Mouse (Mus musculus) bone marrow, adult 2 months (tissue): ENCODE measurements at regions not wholly inside any gene's neighbourhood (a gene's known extent, or its start where the extent isn't known, plus 50 kb on each side); places are given as distances from the start of the nearest gene placed in this dataset.

ENCODE experiments used
- H3K27ac ChIP-seq: fragments of 200-500 bp; 2 replicates; pipeline ENCODE4 v1.5.1; 2012; ENCODE audit warnings: low read depth, mild to moderate bottlenecking, control low read depth, inconsistent platforms, low read length; ENCODE audit not compliant: control insufficient read depth, poor library complexity, insufficient read depth
- H3K4me1 ChIP-seq: fragments of 200-500 bp; 2 replicates; pipeline ENCODE4 v1.6.1; 2011; ENCODE audit warnings: low read length; ENCODE audit not compliant: control insufficient read depth, insufficient read depth
- H3K4me3 ChIP-seq: fragments of 200-500 bp; replicated peaks from 2 replicates; pipeline ENCODE3; 2011; ENCODE audit warnings: mild to moderate bottlenecking, low read depth, low read length, control low read depth; ENCODE audit not compliant: control insufficient read depth
- CTCF ChIP-seq: fragments of 200-500 bp; IDR thresholded peaks from 2 replicates; pipeline ENCODE4 v1.5.1; 2011; ENCODE audit warnings: low read length, control low read depth; ENCODE audit not compliant: control insufficient read depth, insufficient read depth
- POLR2A ChIP-seq: fragments of 200-500 bp; IDR thresholded peaks from 2 replicates; pipeline ENCODE4 v1.6.1; 2011; ENCODE audit warnings: low read depth, mild to moderate bottlenecking, control low read depth, low read length, borderline replicate concordance; ENCODE audit not compliant: control insufficient read depth
- WGBS: fragments of 180-500 bp; shearing (Covaris S2); methylation state at CpG from one replicate; pipeline ENCODE4 v1.1.7; 2018; 5-methylcytosine and 5-hydroxymethylcytosine counted together

DNA sequence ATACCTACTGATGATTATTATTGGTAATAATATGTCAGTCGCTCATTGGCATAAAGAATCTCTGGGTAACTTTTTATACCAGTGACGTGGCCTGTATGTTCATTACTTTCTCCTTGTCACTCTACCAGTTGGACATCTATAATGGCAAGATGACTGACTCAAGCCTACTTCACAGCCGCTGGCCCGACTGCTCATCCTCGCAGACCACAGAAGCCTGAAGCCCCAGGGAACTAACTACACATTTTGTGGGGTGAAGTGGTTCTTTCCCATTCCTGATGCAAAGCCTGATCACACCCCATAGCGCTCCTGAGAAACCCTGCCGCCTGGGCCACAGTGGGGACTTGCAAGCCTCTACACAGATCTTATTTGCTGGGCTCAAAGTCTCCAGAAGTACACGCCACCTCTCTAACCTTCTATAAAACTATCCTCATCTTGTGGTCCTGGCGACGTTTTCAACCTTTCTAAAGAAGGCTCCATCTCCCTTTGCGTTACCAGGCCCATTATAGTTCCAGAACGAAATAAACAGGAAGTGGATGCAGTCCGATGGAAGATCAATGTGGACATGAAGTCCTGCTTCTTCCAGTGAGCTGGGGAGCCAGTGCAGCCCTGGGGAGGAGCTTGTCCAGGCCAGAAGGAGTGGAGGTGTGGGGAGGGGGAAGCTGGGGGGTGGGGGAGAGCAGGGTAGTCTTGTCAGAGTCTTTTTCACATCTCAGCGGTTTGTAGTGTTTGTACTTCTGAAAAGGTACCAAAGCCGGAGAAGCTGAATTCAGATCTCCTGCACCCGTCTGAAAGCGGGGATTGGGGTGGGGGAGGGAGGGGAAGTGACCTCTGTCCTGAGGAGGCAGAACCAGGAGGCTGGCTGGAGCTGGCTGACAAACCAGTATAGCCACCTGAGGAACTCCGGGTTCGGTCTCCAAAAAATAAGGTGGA, 84.9 kb downstream of the Irs2 start:
- no peak for TF ChIP-seq CTCF
- no peak for TF ChIP-seq POLR2A
- 56% methylated on average over 19 of the region's 19 CpGs for WGBS
- Histone ChIP-seq H3K27ac (no peak overlapping the region), H3K4me1 (no peaks in the 10 kb centered on the region; the same call in none of the 2 replicates), H3K4me3 (no peak overlapping the region)

- Histone ChIP-seq H3K4me1 (no peaks in the 10 kb centered on the region; the same call in none of the 2 replicates), H3K4me3 (no peak overlapping the region), H3K27ac (no peak overlapping the region; the same call in 1 of the 2 replicates)
- TF ChIP-seq CTCF, result no peak
- TF ChIP-seq POLR2A, result no peak
- WGBS, result 70% methylated on average over 12 of the region's 12 CpGs
Observed at GRCm38 (mm10) chr8:10922209-10923030, 85.8 kb downstream of the Irs2 start.

DNA sequence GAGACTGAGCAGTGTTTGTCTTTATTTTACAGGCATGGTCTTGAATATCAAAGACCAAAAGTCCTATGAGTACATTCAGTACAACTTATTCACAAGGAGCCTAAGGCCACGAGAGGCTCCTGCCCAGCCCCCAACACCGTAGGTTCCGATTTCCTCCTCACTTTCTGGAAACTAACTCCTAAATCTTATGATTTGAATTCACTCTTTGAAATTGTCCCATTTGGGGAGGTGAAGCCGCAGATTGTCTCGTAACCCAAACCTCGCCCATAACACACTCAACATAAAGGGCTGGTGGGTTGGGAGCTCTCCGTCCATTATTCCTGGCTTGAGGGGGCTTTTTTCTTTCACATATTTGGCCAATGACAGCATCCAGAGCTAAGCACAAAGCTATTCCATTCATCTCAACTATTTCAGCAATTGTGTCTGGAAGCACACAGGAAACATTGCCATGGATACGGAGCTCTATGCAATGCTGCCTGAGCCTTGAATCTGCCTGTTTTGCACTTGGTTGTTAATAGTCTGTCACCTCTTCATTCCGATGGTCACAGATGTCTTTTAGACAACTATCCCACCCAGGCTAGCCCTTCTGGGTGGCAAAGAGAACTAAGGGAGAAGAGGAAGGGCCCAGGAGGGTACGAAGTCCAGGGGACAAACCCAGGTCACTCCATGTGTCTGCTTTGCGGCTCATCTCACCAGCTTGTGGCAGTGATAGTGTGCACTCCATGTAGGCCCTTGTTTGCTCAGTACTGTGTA, 86.6 kb downstream of the Irs2 start:
- H3K4me3 ChIP-seq, result no peak overlapping the region
- no peak overlapping the region; the same call in 1 of the 2 replicates for H3K27ac ChIP-seq
- no peaks in the 10 kb centered on the region; the same call in none of the 2 replicates for H3K4me1 ChIP-seq
- whole genome bisulfite sequencing, result 85% methylated on average over 11 of the region's 11 CpGs
- TF ChIP-seq POLR2A (no peak), CTCF (no peak)

- 90% methylated on average over 5 of the region's 5 CpGs for WGBS
- no peaks in the 10 kb centered on the region; the same call in 1 of the 2 replicates for H3K4me1 ChIP-seq
- TF ChIP-seq CTCF (no peak), POLR2A (no peak)
- H3K4me3 ChIP-seq, result no peak overlapping the region
- no peak overlapping the region for H3K27ac ChIP-seq
Observed at GRCm38 (mm10) chr8:10919620-10920019, 88.6 kb downstream of the Irs2 start.

DNA sequence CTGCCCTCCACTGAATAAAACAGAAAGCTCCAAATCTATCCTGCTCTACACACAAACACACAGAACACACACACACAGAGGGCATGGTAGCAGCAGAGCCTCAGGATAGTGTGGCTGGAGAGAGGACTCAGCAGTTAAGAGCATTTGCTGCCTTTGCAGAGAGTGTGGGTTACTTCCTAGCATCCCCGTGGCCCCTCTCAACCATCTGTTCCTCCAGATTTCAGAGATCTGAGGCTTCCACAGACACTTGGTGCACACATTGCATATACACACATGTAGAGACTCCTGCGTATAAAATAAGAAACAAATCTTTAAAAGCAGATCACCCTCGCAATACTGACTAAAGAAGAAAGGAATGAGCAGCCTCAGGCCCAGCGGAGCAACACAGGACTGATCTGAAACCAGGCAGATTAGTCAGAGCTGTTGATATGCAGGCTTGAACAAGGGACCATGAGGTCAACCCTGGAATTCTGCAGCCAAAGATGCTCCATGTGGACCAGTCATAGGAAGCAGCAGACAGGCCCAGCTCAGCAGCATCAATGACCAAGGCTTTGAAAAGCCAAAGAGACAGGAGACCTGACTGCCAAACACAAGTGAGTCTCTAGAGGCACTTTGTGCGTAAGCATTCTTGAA, 89.7 kb downstream of the Irs2 start:
- 78% methylated on average over 5 of the region's 5 CpGs for WGBS
- no peak for TF ChIP-seq CTCF
- TF ChIP-seq POLR2A, result no peak
- H3K27ac ChIP-seq, result no peak overlapping the region
- H3K4me1 ChIP-seq, result no peaks in the 10 kb centered on the region
- H3K4me3 ChIP-seq, result no peak overlapping the region

DNA sequence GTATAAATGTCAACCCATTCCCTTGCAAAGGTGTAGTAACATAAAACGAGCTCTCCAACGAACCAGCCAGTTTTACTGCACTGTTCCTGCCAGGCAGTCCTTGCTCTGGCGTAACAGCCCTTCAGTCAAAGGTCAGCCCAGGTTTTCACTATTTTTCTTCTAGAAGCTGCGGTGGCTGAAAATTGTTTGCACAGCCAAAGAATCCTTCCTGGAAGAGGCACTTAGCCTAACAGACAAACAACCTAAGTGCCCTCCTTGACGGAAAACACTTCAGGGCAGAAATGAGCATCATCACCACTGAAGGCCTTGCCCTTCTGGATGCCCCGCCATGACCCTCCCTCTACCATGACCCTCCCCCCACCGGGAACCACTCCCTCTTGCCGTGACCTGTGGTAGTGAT, 93.6 kb downstream of the Irs2 start:
- 85% methylated on average over 8 of the region's 8 CpGs for WGBS
- peaks cover 6% of the 10 kb centered on the region; the same call in 1 of the 2 replicates for H3K4me1 ChIP-seq
- H3K27ac ChIP-seq, result no peak overlapping the region
- TF ChIP-seq CTCF (no peak), POLR2A (no peak)
- H3K4me3 ChIP-seq, result no peak overlapping the region

DNA sequence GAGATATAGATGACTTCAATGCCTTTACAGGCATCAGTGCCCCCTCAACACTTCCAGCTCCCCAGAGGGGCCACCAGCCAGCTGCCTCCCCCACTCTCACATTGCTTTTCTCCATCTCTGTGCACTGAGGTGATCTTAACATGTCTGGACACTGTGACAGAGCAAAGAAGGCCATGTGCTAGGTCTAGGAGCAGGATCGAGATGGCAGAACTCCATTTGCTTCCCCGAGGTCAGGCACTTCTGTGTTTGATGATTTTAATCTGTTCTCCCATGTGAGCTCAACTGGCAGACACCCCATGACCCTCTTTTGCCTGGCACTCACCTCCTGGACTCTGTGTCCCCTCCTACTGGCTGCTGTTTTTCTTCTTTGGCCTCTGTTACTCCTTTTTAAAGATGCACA, 95.8 kb downstream of the Irs2 start:
- Histone ChIP-seq H3K27ac (no peak overlapping the region), H3K4me1 (peaks cover 6% of the 10 kb centered on the region; the same call in 1 of the 2 replicates), H3K4me3 (no peak overlapping the region)
- TF ChIP-seq CTCF, result no peak
- no peak for TF ChIP-seq POLR2A
- 39% methylated on average over 2 of the region's 2 CpGs for WGBS

- TF ChIP-seq POLR2A (no peak), CTCF (no peak)
- Histone ChIP-seq H3K27ac (no peak overlapping the region), H3K4me1 (peaks cover 6% of the 10 kb centered on the region; the same call in 1 of the 2 replicates), H3K4me3 (no peak overlapping the region)
- 53% methylated on average over 4 of the region's 4 CpGs for WGBS
Observed at GRCm38 (mm10) chr8:10911371-10911770, 96.9 kb downstream of the Irs2 start.
